Mouse (Mus musculus) midbrain, embryonic 11.5 days (tissue): Measurements from ENCODE around the gene Mafk. TPM values are rescaled to one million over a fixed set of nuclear protein-coding genes. Genes with fewer than 3 reads are reported as not detected.

ENCODE experiments used
- ATAC-seq: fragments of 200-750 bp; cut with Nextera tagmentation; 2 replicates; pipeline ENCODE4 v1.8.0; 2017; ENCODE audit warnings: moderate TSS enrichment, moderate library complexity; ENCODE audit not compliant: low FRiP score
- DNase-seq: peaks from one replicate; pipeline ENCODE4 v3.0.0; 2015; ENCODE audit warnings: low spot score; ENCODE audit errors: missing footprints
- H3K27ac ChIP-seq: fragments of 300-500 bp; sonication (generic); 2 replicates; pipeline ENCODE4 v1.5.1; 2014; ENCODE audit warnings: low read depth, low read length
- H3K27me3 ChIP-seq: fragments of 300-500 bp; sonication (generic); 2 replicates; pipeline ENCODE4 v1.6.1; 2014; ENCODE audit warnings: mild to moderate bottlenecking, low read length, moderate library complexity, mixed read lengths; ENCODE audit not compliant: control insufficient read depth, insufficient read depth
- H3K36me3 ChIP-seq: fragments of 300-500 bp; sonication (generic); 2 replicates; pipeline ENCODE4 v1.6.1; 2014; ENCODE audit warnings: mild to moderate bottlenecking, low read length, moderate library complexity, mixed read lengths; ENCODE audit not compliant: control insufficient read depth, insufficient read depth
- H3K4me1 ChIP-seq: fragments of 300-500 bp; sonication (generic); 2 replicates; pipeline ENCODE4 v1.6.1; 2014; ENCODE audit warnings: low read length; ENCODE audit not compliant: control insufficient read depth, insufficient read depth
- H3K4me2 ChIP-seq: fragments of 300-500 bp; sonication (generic); 2 replicates; pipeline ENCODE4 v1.6.1; 2014; ENCODE audit warnings: mild to moderate bottlenecking, moderate library complexity
- H3K4me3 ChIP-seq: fragments of 300-500 bp; sonication (generic); 2 replicates; pipeline ENCODE4 v1.5.1; 2014; ENCODE audit warnings: low read depth, low read length
- H3K9ac ChIP-seq: fragments of 300-500 bp; sonication (generic); 2 replicates; pipeline ENCODE4 v1.6.1; 2014; ENCODE audit warnings: low read length
- H3K9me3 ChIP-seq: fragments of 300-500 bp; sonication (generic); 2 replicates; pipeline ENCODE4 v1.6.1; 2016; ENCODE audit warnings: low read length; ENCODE audit not compliant: control insufficient read depth
- WGBS: fragments of 180-500 bp; shearing (Covaris S2); extraction: QIAGEN DNeasy Blood & Tissue Kit; methylation state at CpG from one replicate; pipeline ENCODE4 v1.1.7; 2014; 5-methylcytosine and 5-hydroxymethylcytosine counted together
- polyA plus RNA-seq: library from polyadenylated mRNA; unstranded; fragments of >200 nt; fragmentation: Nextera tagmentation; extraction: Ambion mirVana; gene quantifications from 2 replicates; pipeline ENCODE4 v1.2.1, GENCODE M21; 2014

The Mafk gene
- polyA plus RNA-seq, 1 experiment from 2014 or later, result 5.1 TPM

- DNase-seq, result no peak
- Histone ChIP-seq H3K36me3 (peaks cover 3% of the 10 kb centered on the region; the same call in 1 of the 2 replicates), H3K4me3 (no peak overlapping the region), H3K4me1 (peaks cover 32% of the 10 kb centered on the region), H3K4me2 (no peak overlapping the region), H3K27me3 (no peaks in the 10 kb centered on the region), H3K9me3 (no peaks in the 10 kb centered on the region), H3K9ac (no peak overlapping the region), H3K27ac (no peak overlapping the region)
- WGBS, result 95% methylated on average over 8 of the region's 8 CpGs
- ATAC-seq, result no peak
Observed at GRCm38 (mm10) chr5:139801231-139801630, 9.9 kb downstream of the Mafk start.

DNA sequence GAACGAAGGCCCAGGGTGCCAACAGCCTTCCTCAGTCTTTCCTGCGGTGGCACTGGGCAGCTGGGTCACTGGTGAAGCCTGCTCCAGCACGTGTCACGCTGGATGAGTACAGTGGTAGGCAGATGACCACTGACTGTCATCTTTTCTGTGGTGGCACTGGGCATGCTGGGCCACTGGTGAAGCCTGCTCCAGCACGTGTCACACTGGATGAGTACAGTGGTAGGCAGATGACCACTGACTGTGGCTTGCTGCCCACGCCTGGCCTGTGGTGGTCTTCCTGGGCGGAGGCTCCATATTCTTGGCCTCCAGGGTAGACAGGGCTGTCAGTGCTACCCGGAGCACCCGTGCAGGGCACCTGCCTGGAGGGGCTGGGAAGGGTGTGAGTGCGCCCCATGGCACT is 10.6 kb downstream of the Mafk start:
- H3K9me3 ChIP-seq, result no peaks in the 10 kb centered on the region
- peaks cover 27% of the 10 kb centered on the region for H3K4me1 ChIP-seq
- H3K36me3 ChIP-seq, result peaks cover 3% of the 10 kb centered on the region; the same call in 1 of the 2 replicates
- no peak overlapping the region for H3K27ac ChIP-seq
- no peak for DNase-seq
- no peak for ATAC-seq
- no peaks in the 10 kb centered on the region for H3K27me3 ChIP-seq
- H3K4me3 ChIP-seq, result no peak overlapping the region
- H3K4me2 ChIP-seq, result no peak overlapping the region
- no peak overlapping the region for H3K9ac ChIP-seq
- 92% methylated on average over 10 of the region's 10 CpGs for WGBS

DNA sequence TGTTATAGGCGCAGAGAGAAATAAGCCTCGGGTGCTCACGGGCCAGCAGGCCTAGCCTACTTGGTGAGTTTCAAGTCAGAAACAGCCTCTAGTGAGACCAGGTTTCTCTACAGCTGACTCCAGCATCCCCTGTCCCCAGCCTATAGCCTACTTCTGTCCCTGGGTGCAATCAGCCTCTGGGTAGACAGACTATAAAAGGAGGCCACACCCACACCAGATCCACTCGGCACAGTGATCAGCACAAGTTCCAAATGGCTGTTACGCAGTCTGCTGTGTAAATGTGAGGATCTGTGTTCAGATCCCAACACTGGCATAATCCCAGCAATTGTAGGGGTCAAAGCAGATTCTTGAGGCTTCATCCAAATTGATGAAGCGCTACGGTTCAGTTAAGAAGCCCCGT is 11.9 kb downstream of the Mafk start:
- Histone ChIP-seq H3K27ac (no peak overlapping the region), H3K9me3 (no peaks in the 10 kb centered on the region), H3K27me3 (no peaks in the 10 kb centered on the region), H3K36me3 (peaks cover 3% of the 10 kb centered on the region; the same call in 1 of the 2 replicates), H3K4me2 (no peak overlapping the region), H3K4me1 (peaks cover 14% of the 10 kb centered on the region), H3K4me3 (no peak overlapping the region), H3K9ac (no peak overlapping the region)
- 83% methylated on average over 8 of the region's 8 CpGs for WGBS
- no peak for DNase-seq
- ATAC-seq, result no peak

- DNase-seq (peak; percentile 94), ATAC-seq (peak; percentile 81)
- peak overlapping the region; percentile 22; the same call in 1 of the 2 replicates for H3K4me2 ChIP-seq
- peaks cover 3% of the 10 kb centered on the region; the same call in 1 of the 2 replicates for H3K36me3 ChIP-seq
- H3K27me3 ChIP-seq, result no peaks in the 10 kb centered on the region
- no peak overlapping the region for H3K4me3 ChIP-seq
- H3K9ac ChIP-seq, result 0 out of 2 replicates have a peak overlapping the region, but pooled peaks have one; percentile 34
- WGBS, result 10% methylated on average over 12 of the region's 12 CpGs
- peaks cover 10% of the 10 kb centered on the region for H3K4me1 ChIP-seq
- H3K9me3 ChIP-seq, result no peaks in the 10 kb centered on the region
- H3K27ac ChIP-seq, result no peak overlapping the region
Observed at GRCm38 (mm10) chr5:139803601-139804102, 12.3 kb downstream of the Mafk start.

GRCm38 (mm10) chr5:139804107-139804551 is 12.8 kb downstream of the Mafk start:
- H3K9me3 ChIP-seq, result no peaks in the 10 kb centered on the region
- peak; percentile 76 for ATAC-seq
- no peak for DNase-seq
- 0 out of 2 replicates have a peak overlapping the region, but pooled peaks have one; percentile 22 for H3K4me2 ChIP-seq
- peaks cover 9% of the 10 kb centered on the region for H3K4me1 ChIP-seq
- no peak overlapping the region for H3K4me3 ChIP-seq
- WGBS, result 6% methylated on average over 6 of the region's 6 CpGs
- H3K27ac ChIP-seq, result no peak overlapping the region
- H3K27me3 ChIP-seq, result no peaks in the 10 kb centered on the region
- 0 out of 2 replicates have a peak overlapping the region, but pooled peaks have one; percentile 34 for H3K9ac ChIP-seq
- peaks cover 3% of the 10 kb centered on the region; the same call in 1 of the 2 replicates for H3K36me3 ChIP-seq

GRCm38 (mm10) chr5:139804573-139805111 is 13.3 kb downstream of the Mafk start:
- Histone ChIP-seq H3K27me3 (no peaks in the 10 kb centered on the region), H3K4me1 (peaks cover 9% of the 10 kb centered on the region), H3K36me3 (peaks cover 3% of the 10 kb centered on the region; the same call in 1 of the 2 replicates), H3K9ac (no peak overlapping the region), H3K9me3 (no peaks in the 10 kb centered on the region), H3K4me3 (no peak overlapping the region), H3K4me2 (no peak overlapping the region), H3K27ac (no peak overlapping the region)
- DNase-seq (no peak), ATAC-seq (no peak; the same call in 1 of the 2 replicates)
- WGBS, result 86% methylated on average over 11 of the region's 11 CpGs

DNA sequence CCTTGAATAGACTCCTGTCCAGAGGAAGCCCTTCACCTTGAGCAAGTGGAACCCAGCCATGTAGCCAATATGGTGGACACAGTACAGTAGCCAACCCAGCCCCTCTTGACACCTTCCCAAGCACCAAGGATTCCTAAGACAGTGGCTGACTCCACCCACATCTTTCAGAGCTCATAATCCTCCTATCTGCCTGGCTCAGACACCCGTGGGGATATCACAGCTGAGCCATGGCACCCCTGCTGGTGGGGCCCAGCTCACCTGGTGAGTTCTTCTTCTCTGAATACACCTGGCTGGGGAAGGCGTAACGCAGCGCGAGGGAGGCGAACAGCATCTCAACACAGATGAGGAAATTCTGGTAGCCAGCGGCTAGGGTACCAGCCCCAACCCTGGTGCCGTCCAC is 14.6 kb downstream of the Mafk start:
- 89% methylated on average over 8 of the region's 8 CpGs for WGBS
- no peaks in the 10 kb centered on the region for H3K27me3 ChIP-seq
- H3K4me2 ChIP-seq, result no peak overlapping the region
- no peak overlapping the region for H3K27ac ChIP-seq
- H3K9ac ChIP-seq, result no peak overlapping the region
- no peak overlapping the region for H3K4me3 ChIP-seq
- DNase-seq (no peak), ATAC-seq (no peak)
- H3K9me3 ChIP-seq, result no peaks in the 10 kb centered on the region
- peaks cover 9% of the 10 kb centered on the region for H3K4me1 ChIP-seq
- no peaks in the 10 kb centered on the region for H3K36me3 ChIP-seq

GRCm38 (mm10) chr5:139809397-139809796 is 18.1 kb downstream of the Mafk start:
- 58% methylated on average over 4 of the region's 4 CpGs for WGBS
- no peak overlapping the region for H3K4me2 ChIP-seq
- H3K9ac ChIP-seq, result no peak overlapping the region
- no peaks in the 10 kb centered on the region for H3K9me3 ChIP-seq
- no peaks in the 10 kb centered on the region; the same call in 1 of the 2 replicates for H3K4me1 ChIP-seq
- ATAC-seq (no peak), DNase-seq (no peak)
- H3K4me3 ChIP-seq, result no peak overlapping the region
- no peaks in the 10 kb centered on the region; the same call in 1 of the 2 replicates for H3K27me3 ChIP-seq
- no peaks in the 10 kb centered on the region for H3K36me3 ChIP-seq
- no peak overlapping the region for H3K27ac ChIP-seq

DNA sequence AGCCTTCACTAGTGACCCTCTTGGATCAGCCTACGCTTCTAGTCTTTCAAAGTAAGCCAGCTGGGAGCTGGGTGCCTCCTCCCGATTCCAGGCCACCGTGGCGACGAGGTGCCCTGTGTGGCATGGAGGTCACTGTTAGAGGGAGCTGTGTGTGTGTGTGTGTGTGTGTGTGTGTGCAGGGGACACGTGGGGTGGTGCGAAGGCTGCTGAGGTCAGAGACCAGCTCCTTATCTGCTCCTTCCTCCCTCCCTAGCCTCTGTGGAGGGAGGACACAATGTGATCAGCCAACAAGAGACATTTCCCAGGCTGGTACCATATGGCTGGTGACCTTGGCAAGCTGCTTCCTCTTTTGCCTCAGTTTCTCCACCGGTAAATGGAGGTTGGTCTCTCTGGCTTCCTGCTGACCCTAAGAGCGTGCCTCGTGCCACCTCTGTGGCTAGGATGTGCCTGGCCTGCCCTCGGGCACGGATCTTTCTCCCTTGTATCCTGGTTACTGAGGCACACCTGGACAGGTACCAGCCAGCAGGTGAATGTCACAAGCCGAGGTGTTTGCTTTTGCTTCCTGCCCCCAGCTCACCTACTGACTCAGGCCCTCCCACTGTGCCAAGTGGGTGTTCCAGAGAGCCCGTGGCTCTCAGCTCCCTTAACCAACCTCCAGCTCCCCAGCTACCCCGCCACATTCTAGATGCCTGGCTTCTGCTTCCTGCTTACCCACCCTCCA is 20.5 kb downstream of the Mafk start:
- 82% methylated on average over 15 of the region's 15 CpGs for WGBS
- H3K27me3 ChIP-seq, result no peaks in the 10 kb centered on the region; the same call in 1 of the 2 replicates
- no peak overlapping the region for H3K9ac ChIP-seq
- ATAC-seq (no peak), DNase-seq (no peak)
- no peak overlapping the region for H3K4me2 ChIP-seq
- no peak overlapping the region for H3K4me3 ChIP-seq
- no peaks in the 10 kb centered on the region for H3K36me3 ChIP-seq
- no peak overlapping the region for H3K27ac ChIP-seq
- no peaks in the 10 kb centered on the region for H3K4me1 ChIP-seq
- no peaks in the 10 kb centered on the region for H3K9me3 ChIP-seq
